Mouse (Mus musculus) heart, adult 8-10 months (tissue): Measurements from ENCODE around the gene 4930432K21Rik. TPM values are rescaled to one million over a fixed set of nuclear protein-coding genes. Genes with fewer than 3 reads are reported as not detected.

Source experiments
- DNase-seq: peaks from one replicate; pipeline ENCODE4 v3.0.0; 2022; ENCODE audit warnings: low spot score
- microRNA-seq: library from miRNA; unstranded; fragments of <30 nt; microRNA quantifications from one replicate; pipeline ENCODE4 v1.2.0, GENCODE M21; 2022
- total RNA-seq, 4 experiments: library from RNA; stranded (reverse); gene quantifications; 2 replicates each; pipeline ENCODE4 v1.2.4; 2022

4930432K21Rik gene
- total RNA-seq, 4 experiments from 2014 or later: 0.17 to 1.2 (median 0.31) TPM

DNA sequence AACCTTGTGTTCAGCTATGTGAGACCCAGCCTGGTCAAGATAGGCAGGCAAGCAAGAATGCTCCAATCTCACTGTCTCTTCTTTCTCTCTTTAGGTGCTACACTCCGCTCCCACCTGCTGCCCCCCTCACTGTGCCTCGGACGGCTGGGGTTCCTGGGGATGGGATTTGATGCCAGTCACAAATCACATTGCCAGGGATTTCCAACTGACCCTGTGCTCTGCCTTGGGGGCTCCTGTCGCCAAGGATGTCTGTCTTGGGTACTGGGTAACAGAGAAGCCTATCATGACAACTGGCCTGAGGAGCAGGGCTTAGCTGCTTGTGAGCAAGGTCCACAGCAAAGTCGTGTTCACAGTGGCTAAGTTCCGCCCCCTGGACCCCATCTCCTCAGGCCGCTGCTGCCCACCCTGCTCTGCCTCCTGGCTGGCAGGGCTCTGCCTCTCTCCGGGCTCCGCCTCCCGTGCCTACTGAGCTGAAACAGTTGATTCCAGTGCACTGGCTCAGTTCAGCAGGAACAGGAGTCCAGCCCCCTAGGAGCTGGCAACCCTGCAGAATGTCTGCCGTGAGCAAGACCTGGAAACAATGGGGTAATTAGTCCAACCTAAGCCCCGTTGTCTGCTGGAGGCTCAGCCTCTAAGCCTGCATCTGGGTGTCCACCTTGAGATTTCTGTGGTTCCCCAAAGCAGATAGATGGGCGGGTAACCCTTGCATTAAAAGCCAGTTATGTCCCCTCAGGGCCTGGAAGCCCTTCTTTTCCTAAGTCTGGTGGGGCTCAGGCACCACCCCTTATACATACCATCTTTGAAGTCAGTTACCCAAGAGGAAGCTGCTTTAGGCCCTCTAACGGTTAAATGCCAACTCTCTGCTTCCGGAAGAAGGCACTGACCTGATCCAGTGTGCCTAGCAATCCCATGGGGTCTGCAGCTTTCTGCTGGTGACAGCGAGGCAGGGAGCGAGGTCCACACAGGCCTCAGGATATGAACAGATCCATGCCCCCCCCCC, 60.9 kb downstream of the 4930432K21Rik start:
- no peak for DNase-seq

DNA sequence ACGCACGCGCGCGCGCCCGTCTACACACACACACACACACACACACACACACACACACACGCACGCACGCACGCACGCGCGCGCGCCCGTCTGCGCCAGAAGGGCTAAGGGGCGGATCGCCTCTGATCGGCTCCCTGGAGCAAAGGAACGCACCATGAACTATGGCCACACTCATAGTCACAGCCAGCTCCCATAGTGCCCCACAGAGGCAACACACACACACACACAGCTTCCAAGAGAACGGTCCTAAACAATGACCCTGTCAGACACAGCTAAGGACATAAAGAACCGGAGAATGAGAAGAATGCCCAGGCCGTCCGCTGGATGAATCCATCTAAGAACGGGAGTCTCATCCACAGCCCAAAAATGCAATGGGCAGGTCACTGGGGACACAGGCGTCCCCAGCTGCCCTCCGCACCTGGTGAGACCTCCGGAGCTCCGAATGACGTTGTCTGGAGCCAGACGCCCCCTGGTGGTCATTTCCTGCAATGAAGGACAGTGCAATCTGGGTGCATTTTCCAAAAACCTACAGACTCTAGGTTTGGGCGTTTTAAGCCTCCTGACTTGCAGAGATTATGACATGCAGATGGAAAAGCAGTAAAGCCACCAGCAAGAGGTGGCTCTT, 62.5 kb downstream of the 4930432K21Rik start:
- peak; percentile 84 for DNase-seq

DNA sequence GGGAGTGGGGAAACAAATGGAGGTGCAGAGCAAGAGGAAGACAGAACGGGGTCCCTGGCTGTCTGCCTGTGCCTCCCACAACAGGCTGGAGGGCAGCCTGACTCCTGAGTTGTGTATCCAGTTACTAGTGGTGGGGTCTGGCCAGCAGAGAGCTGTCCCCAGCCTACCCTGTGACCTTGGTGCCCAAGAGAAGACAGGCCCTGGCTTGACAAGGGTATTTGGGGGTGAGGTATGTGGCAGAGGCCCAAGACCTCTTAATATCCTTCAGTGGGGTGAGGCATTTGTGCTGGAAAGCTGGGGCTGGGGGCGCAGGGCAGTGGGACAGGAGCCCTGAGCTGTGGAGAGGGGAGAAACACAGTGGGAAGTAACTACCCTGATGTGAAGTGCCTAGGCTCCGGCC, 63.4 kb downstream of the 4930432K21Rik start:
- no peak for DNase-seq

DNA sequence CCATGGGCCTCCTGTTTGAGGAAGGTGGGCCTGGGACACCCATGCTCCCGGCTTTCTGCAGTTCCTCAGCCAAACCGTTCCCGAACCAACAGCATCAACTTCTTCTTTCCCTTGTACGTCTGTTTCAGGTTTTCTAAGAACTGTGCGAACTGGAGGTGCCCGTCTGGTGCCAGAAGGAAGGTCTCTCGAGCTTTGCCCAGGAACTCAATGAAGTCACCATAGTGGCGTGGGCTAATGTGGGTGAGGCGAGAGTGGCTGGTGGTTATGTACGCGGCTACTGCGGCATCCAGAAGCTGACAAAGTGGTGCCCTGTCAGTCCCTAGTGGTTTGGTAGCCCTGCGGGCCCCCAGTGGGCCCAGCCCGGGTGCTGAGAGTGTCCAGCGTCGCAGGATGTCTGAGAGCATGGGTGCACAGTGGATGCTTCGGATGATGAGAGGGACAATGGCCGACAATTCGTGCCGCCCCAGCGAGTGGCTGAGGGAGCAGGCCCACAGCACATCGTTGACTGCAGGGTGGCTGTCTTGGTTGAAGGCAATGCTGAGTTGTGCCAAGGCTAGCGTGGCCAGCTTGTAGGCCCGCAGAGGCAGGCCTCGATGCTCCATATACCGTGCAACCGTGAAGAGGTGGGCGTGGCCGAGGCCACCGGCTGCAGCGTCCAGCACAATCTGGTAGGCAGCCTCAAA, 64.2 kb downstream of the 4930432K21Rik start:
- no peak for DNase-seq

DNA sequence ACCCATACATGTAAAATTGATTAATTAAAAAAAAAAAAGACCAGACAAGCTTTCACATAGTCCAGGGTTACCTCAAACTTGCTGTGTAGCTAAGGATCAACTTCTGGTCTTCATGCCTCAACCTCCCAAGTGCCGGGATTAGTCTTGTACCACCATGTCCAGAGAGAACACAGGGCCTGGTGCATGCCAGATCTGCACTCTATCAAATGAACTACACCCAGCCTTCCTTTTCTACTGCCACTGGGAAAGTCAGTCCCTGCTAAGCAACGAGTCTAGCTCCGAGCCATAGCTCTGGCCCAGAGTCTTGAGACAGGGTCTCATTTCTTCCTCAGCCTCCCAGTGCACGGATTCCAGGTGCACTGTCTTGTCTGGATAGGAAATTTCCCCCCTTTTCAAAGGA, 65.5 kb downstream of the 4930432K21Rik start:
- DNase-seq: no peak

DNA sequence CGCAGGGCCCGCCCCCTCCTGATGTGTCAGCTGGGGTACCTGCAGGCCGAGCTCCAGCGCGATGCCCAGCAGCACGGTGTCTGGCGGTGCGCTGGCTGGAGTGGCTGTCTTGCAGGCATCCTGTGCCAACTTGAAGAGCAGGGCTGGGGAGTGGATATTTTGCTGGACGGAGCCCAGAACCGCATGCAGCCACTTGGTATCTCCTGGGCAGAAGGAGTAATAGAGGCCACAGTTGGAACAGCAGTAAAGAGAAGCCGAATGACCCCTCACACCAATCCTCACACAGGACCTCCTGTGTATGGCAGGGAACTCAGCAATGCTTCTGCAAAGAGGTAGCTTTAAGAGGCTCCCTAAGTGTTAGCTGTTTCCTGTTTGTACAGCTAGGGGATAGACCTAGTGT, 69.4 kb downstream of the 4930432K21Rik start:
- no peak for DNase-seq

DNA sequence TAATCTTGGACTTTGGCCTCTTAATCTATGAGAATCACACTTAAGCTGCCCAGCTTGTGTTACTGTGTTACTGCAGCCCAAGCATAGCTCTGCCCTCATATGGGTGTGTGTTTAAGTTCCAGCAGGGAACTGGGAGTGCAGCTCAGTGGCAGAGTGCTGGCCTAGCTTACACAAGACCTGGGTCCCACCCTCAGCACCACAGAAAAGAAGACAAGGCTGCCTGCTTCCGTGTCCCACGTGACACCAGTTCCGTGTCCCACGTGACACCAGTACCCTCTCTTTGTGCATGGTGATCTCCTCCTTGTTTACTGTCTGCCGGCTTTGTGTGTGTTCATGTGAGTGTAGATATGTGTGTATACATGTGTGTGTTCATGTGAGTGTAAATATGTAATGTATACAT, 70.3 kb downstream of the 4930432K21Rik start:
- no peak for DNase-seq

DNA sequence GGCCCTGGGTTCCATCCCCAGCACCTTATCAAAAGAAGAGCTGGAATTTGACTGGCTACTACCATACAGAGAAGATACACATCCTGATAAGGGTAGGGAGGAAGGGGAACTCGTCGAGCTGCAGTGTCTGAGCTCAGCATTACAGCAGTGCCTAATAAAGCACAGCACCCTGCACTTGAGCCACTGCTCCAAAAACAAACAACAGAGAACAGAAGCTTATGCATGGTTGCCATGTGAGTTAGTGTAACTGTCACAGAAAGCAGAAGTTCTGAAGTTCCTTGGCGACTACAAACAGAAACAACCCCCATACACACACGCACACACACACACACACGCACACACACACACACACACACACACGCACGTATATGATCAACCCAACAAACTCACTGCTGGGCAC, 72.3 kb downstream of the 4930432K21Rik start:
- DNase-seq: no peak

Small RNA genes lying within 50 kb of the gene (microRNA-seq; reads per million reads assigned to microRNA genes)
- gene Gm25110 (not detected), gene Mir181c (543 reads per million, percentile 77 among the genes with 10 or more reads in this experiment), gene Mir181d (651 reads per million, percentile 77 among the genes with 10 or more reads in this experiment), gene Mir23a (50,228 reads per million, percentile 98 among the genes with 10 or more reads in this experiment), gene Mir24-2 (not detected), gene Mir27a (3,401 reads per million, percentile 91 among the genes with 10 or more reads in this experiment), gene Mir3074-2 (not detected)

Other genes starting within 250 kb of the 4930432K21Rik start
- gene Adgrl1, start 247.9 kb upstream of the 4930432K21Rik start, total RNA-seq: 10 to 100 TPM; 10.8 to 17.6 (median 14.2) TPM
- 1 to 10 TPM; 1.3 to 2.5 (median 1.9) TPM for gene Gm10644, start 192.8 kb upstream of the 4930432K21Rik start, total RNA-seq
- 1 to 10 TPM in 3 of 4 experiments, under 1 TPM in 1; 0.81 to 2.4 (median 1.7) TPM for gene Asf1b, start 192.5 kb upstream of the 4930432K21Rik start, total RNA-seq
- gene Prkaca, start 175.0 kb upstream of the 4930432K21Rik start, total RNA-seq: 100 to 1,000 TPM; 314 to 382 (median 360) TPM
- gene Samd1, start 150.4 kb upstream of the 4930432K21Rik start, total RNA-seq: 10 to 100 TPM; 26.4 to 28.5 (median 27.2) TPM
- gene 1700067K01Rik, start 146.5 kb upstream of the 4930432K21Rik start, total RNA-seq: under 1 TPM in 3 of 4 experiments, not detected in 1; 0.25 to 0.50 (median 0.33) TPM
- gene 2210011C24Rik, start 135.9 kb upstream of the 4930432K21Rik start, total RNA-seq: 1 to 10 TPM; 1.6 to 4.0 (median 3.2) TPM
- under 1 TPM; 0.11 to 0.41 (median 0.23) TPM for gene Palm3, start 126.6 kb upstream of the 4930432K21Rik start, total RNA-seq
- gene Il27ra, start 105.4 kb upstream of the 4930432K21Rik start, total RNA-seq: 1 to 10 TPM; 2.7 to 4.5 (median 3.1) TPM
- not detected for gene Rln3, start 103.0 kb upstream of the 4930432K21Rik start, total RNA-seq
- 1 to 10 TPM; 4.6 to 7.5 (median 5.4) TPM for gene Gm10643, start 82.9 kb upstream of the 4930432K21Rik start, total RNA-seq
- 10 to 100 TPM in 1 of 4 experiments, 1 to 10 TPM in 3; 6.7 to 10.0 (median 9.2) TPM for gene Rfx1, start 81.2 kb upstream of the 4930432K21Rik start, total RNA-seq
- gene Dcaf15, start 43.3 kb upstream of the 4930432K21Rik start, total RNA-seq: 1 to 10 TPM; 6.3 to 8.2 (median 8.0) TPM
- under 1 TPM in 2 of 4 experiments, not detected in 2; 0.11 TPM for gene Podnl1, start 22.0 kb upstream of the 4930432K21Rik start, total RNA-seq
- 10 to 100 TPM; 10.9 to 14.6 (median 12.3) TPM for gene Cc2d1a, start 89 bp upstream of the 4930432K21Rik start, total RNA-seq
- 1 to 10 TPM in 3 of 4 experiments, under 1 TPM in 1; 0.98 to 1.7 (median 1.5) TPM for gene Nanos3, start 37.2 kb downstream of the 4930432K21Rik start, total RNA-seq
- gene Zswim4, start 89.0 kb downstream of the 4930432K21Rik start, total RNA-seq: 1 to 10 TPM; 6.6 to 8.0 (median 7.2) TPM
- 100 to 1,000 TPM; 165 to 232 (median 189) TPM for gene D8Ertd738e, start 101.7 kb downstream of the 4930432K21Rik start, total RNA-seq
- 10 to 100 TPM; 10.5 to 15.0 (median 12.5) TPM for gene Mri1, start 109.3 kb downstream of the 4930432K21Rik start, total RNA-seq
- 10 to 100 TPM in 2 of 4 experiments, 1 to 10 TPM in 2; 7.5 to 12.3 (median 9.8) TPM for gene Ccdc130, start 122.4 kb downstream of the 4930432K21Rik start, total RNA-seq
- 1 to 10 TPM; 1.3 to 3.6 (median 2.8) TPM for gene Cacna1a, start 240.4 kb downstream of the 4930432K21Rik start, total RNA-seq